Mouse (Mus musculus) embryo, embryonic 11 days (tissue): ENCODE data around the gene D930048N14Rik.
"Not testable (repeated sequence)": the region's sequence is repeated elsewhere in the genome, so short reads cannot be mapped to it uniquely, and the experiment has no call there.

Experiments
- DNase-seq: peaks from one replicate; pipeline ENCODE4 v3.0.0-alpha.2; 2015

D930048N14Rik gene

GRCm38 (mm10) chr11:51650691-51651515 is at the start of gene D930048N14Rik, which contains the start of gene N4bp3:
TSS of gene D930048N14Rik (plus strand) at chr11:51650954.
TSS of gene N4bp3 (minus strand) at chr11:51650842.
- DNase-seq, result peak; percentile 88

GRCm38 (mm10) chr11:51602253-51602652 is 48.5 kb upstream of the D930048N14Rik start:
- DNase-seq, result no peak

- peak; percentile 88 for DNase-seq
These were observed 44.9 kb upstream of the D930048N14Rik start for GRCm38 (mm10) chr11:51605602-51606446.

- DNase-seq, result peak; percentile 98
These were observed 44.2 kb upstream of the D930048N14Rik start, which contains the start of gene Hnrnpab for GRCm38 (mm10) chr11:51606447-51607095. TSS of gene Hnrnpab (minus strand) at chr11:51606847.

- no peak for DNase-seq
These were observed 43.5 kb upstream of the D930048N14Rik start for GRCm38 (mm10) chr11:51607096-51607738.

GRCm38 (mm10) chr11:51609266-51609909 is 41.4 kb upstream of the D930048N14Rik start:
- no peak for DNase-seq

- not testable (repeated sequence) for DNase-seq
These were observed 40.8 kb upstream of the D930048N14Rik start for GRCm38 (mm10) chr11:51609940-51610339.

GRCm38 (mm10) chr11:51614256-51614655 is 36.5 kb upstream of the D930048N14Rik start:
- DNase-seq, result no peak

GRCm38 (mm10) chr11:51615129-51615528 is 35.6 kb upstream of the D930048N14Rik start:
- DNase-seq, result no peak

GRCm38 (mm10) chr11:51615601-51616000 is 35.2 kb upstream of the D930048N14Rik start:
- peak; percentile 85 for DNase-seq

- DNase-seq, result not testable (repeated sequence)
These were observed 34.6 kb upstream of the D930048N14Rik start for GRCm38 (mm10) chr11:51616113-51616512.

GRCm38 (mm10) chr11:51617693-51618092 is 33.1 kb upstream of the D930048N14Rik start:
- peak; percentile 82 for DNase-seq

- no peak for DNase-seq
These were observed 31.8 kb upstream of the D930048N14Rik start for GRCm38 (mm10) chr11:51618894-51619408.

- DNase-seq, result peak; percentile 98
These were observed 31.2 kb upstream of the D930048N14Rik start, which contains the start of gene Nhp2 for GRCm38 (mm10) chr11:51619409-51620060. TSS of gene Nhp2 (plus strand) at chr11:51619735.

- no peak for DNase-seq
These were observed 30.7 kb upstream of the D930048N14Rik start for GRCm38 (mm10) chr11:51620084-51620483.

- no peak for DNase-seq
These were observed 29.0 kb upstream of the D930048N14Rik start for GRCm38 (mm10) chr11:51621776-51622175.

GRCm38 (mm10) chr11:51622971-51623491 is 27.7 kb upstream of the D930048N14Rik start:
- no peak for DNase-seq

- DNase-seq, result no peak
These were observed 25.4 kb upstream of the D930048N14Rik start for GRCm38 (mm10) chr11:51625187-51625820.

GRCm38 (mm10) chr11:51627425-51627824 is 23.3 kb upstream of the D930048N14Rik start:
- no peak for DNase-seq

- DNase-seq, result no peak
These were observed 22.8 kb upstream of the D930048N14Rik start for GRCm38 (mm10) chr11:51627907-51628306.
